Mouse (Mus musculus) kidney, adult 2 months (tissue): ENCODE measurements around the gene Fbxo3. TPM values are rescaled to one million over a fixed set of nuclear protein-coding genes. Genes with fewer than 3 reads are reported as not detected.
A peak's percentile ranks its signal among the peaks of the same experiment; 100 is the strongest.
"Not testable (repeated sequence)": the region's sequence is repeated elsewhere in the genome, so short reads cannot be mapped to it uniquely, and the experiment has no call there.

ENCODE experiments used
- DNase-seq: peaks from one replicate; pipeline ENCODE4 v3.0.0; 2021
- H3K27ac ChIP-seq: fragments of 200-500 bp; 2 replicates; pipeline ENCODE4 v1.5.1; 2012; ENCODE audit warnings: low read depth, low read length, control low read depth, inconsistent platforms; ENCODE audit not compliant: insufficient read depth
- H3K27me3 ChIP-seq: fragments of 200-500 bp; replicated peaks from 2 replicates; pipeline ENCODE4 v1.6.1; 2012; ENCODE audit warnings: mild to moderate bottlenecking, moderate library complexity, low read length, inconsistent platforms; ENCODE audit not compliant: control insufficient read depth, insufficient read depth
- H3K36me3 ChIP-seq: fragments of 200-500 bp; 2 replicates; pipeline ENCODE4 v1.6.1; 2012; ENCODE audit warnings: mild to moderate bottlenecking, moderate library complexity, low read length, inconsistent platforms; ENCODE audit not compliant: control insufficient read depth, insufficient read depth
- H3K4me1 ChIP-seq: fragments of 200-500 bp; 2 replicates; pipeline ENCODE4 v1.6.1; 2011; ENCODE audit warnings: low read length; ENCODE audit not compliant: control insufficient read depth, insufficient read depth
- H3K4me3 ChIP-seq: fragments of 200-500 bp; 2 replicates; pipeline ENCODE4 v1.5.1; 2011; ENCODE audit warnings: mild to moderate bottlenecking, low read depth, low read length, control low read depth; ENCODE audit not compliant: insufficient read depth
- CTCF ChIP-seq: fragments of 200-500 bp; conservative IDR thresholded peaks from 2 replicates; pipeline ENCODE4 v1.5.1; 2011; ENCODE audit warnings: low read depth, mild to moderate bottlenecking, control low read depth, low read length, moderate library complexity, mixed read lengths; ENCODE audit not compliant: insufficient read depth, insufficient read length
- POLR2A ChIP-seq: fragments of 200-500 bp; IDR thresholded peaks from one replicate; pipeline ENCODE4 v1.6.1; 2011; ENCODE audit warnings: low read depth, low read length, control low read depth
- WGBS: fragments of 180-500 bp; shearing (Covaris S2); methylation state at CpG from one replicate; pipeline ENCODE4 v1.1.7; 2018; 5-methylcytosine and 5-hydroxymethylcytosine counted together
- polyA plus RNA-seq: library from polyadenylated mRNA; depleted of rRNA; stranded (reverse); fragments of >200 nt; gene quantifications from 2 replicates; pipeline ENCODE4 v1.2.3, GENCODE M21; 2012

Fbxo3 gene
- polyA plus RNA-seq, 1 experiment, result 25.0 TPM

DNA sequence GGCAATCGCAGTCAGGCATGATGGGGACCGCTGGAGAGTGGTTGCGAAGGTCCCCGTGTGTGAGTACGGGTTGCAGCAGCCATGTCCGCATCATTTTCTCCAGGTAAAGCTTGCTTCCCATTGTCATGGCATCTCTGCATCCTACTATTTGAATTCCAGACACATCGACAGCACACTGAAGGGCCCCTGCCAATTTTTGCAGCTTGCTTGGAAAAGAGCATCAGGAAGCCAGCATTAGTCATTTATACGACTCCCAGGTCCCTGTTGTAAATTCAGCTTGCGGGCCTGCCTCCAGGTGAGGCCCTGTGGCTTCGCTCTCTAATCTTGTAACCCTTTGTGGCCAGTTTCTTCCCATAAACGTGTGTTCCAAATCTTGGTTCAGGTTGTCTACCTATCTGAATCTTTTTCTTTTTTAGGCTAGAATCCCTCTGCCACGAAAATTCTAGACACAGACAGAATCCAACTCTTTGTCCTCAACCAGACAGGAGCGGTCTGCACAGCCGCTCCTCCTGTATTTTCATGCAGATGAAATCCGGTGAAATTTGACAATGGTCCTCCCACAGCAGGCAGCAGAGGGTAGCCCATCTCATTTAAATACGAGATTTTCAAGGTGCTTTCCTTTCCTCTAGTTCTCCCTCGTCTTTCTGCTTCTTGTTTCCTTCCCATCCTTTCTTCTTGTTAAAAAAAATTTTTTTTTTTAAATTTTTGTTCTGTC is 34.7 kb upstream of the Fbxo3 start:
- no peak for TF ChIP-seq POLR2A
- TF ChIP-seq CTCF, result no peak
- 44% methylated on average over 17 of the region's 17 CpGs for WGBS
- H3K4me3 ChIP-seq, result no peak overlapping the region
- no peaks in the 10 kb centered on the region; the same call in 1 of the 2 replicates for H3K27me3 ChIP-seq
- no peaks in the 10 kb centered on the region for H3K4me1 ChIP-seq
- no peak for DNase-seq
- H3K36me3 ChIP-seq, result no peaks in the 10 kb centered on the region
- no peak overlapping the region for H3K27ac ChIP-seq

DNA sequence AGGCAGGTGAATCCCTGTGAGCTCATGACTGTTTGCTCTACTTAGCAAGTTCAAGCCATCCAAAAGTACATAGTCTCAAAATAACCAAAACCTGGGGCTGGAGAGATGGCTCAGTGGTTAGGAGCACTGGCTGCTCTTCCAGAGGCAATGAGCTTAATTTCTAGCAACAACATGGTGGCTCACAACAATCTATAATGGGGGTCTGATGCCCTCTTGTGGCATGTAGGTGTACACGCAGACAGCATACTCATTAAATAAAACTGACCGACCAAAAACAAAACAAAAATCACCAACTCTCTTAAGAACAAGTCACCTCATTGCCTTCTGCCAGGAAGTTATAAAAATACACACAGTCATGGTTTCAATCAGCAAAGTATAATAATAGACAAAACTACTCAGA is 26.4 kb upstream of the Fbxo3 start:
- Histone ChIP-seq H3K4me1 (no peaks in the 10 kb centered on the region), H3K27ac (no peak overlapping the region), H3K27me3 (no peaks in the 10 kb centered on the region), H3K4me3 (no peak overlapping the region), H3K36me3 (no peaks in the 10 kb centered on the region)
- TF ChIP-seq POLR2A, result no peak
- peak; percentile 41 for TF ChIP-seq CTCF
- peak; percentile 25 for DNase-seq
- 20% methylated on average over 2 of the region's 2 CpGs for WGBS

DNA sequence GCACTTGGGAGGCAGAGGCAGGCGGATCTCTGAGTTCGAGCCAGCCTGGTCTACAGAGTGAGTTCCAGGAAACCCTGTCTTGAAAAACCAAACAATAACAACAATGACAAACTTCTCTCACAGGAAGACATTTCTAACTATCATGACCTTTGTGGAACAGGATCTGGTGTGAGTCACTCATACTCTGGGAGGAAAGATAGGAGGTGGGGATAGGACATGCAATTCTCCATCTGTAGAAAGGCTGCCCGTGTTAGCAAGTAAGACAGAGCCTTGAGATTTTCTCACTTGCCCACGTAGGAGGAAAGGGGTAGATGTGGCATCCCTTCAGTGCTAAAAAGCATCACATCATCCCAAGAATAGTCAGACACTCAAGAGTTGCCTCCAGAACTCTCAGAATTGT is 25.7 kb upstream of the Fbxo3 start:
- H3K36me3 ChIP-seq, result no peaks in the 10 kb centered on the region
- DNase-seq, result no peak
- no peak overlapping the region for H3K4me3 ChIP-seq
- 71% methylated on average over 4 of the region's 4 CpGs for WGBS
- no peak for TF ChIP-seq POLR2A
- no peak overlapping the region for H3K27ac ChIP-seq
- H3K27me3 ChIP-seq, result no peaks in the 10 kb centered on the region
- no peaks in the 10 kb centered on the region for H3K4me1 ChIP-seq

DNA sequence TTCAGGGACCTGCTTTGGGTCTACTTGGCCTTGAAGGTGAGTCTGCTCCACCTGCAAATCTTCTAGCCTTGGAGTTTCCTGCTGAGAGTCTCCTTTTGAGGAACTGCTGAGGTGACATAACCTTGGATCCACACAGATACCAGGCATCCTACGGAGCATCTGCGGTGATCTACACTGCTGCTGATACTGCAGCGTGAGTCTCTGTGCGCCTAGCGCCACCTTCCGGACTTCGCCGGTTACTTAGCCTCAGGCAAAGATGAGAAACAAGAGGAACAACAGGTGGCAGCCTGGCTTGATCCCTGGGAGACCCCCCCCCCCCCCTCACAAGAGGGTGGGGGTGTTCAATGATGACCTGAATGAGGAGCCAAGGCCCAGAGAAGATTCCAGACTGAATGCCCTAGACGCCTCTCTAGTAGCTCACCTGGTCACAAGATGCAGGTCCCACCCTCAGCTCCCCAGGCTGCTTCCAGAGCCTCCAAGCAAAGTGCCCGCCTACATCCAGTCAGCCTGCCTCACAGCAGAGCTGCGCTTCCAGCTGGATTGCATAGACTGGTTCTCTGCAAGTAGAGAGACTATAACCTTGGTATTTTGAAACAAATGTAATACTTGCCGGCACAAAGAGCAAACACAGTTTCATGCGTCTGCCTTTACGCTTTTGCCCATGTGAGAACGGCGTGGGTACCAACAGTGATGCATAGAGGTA is 24.7 kb upstream of the Fbxo3 start:
- H3K4me3 ChIP-seq, result no peak overlapping the region
- WGBS, result 36% methylated on average over 16 of the region's 16 CpGs
- DNase-seq, result peak; percentile 48
- H3K36me3 ChIP-seq, result no peaks in the 10 kb centered on the region
- H3K27me3 ChIP-seq, result no peaks in the 10 kb centered on the region
- H3K4me1 ChIP-seq, result no peaks in the 10 kb centered on the region
- H3K27ac ChIP-seq, result no peak overlapping the region
- TF ChIP-seq POLR2A (no peak), CTCF (peak; percentile 75)

DNA sequence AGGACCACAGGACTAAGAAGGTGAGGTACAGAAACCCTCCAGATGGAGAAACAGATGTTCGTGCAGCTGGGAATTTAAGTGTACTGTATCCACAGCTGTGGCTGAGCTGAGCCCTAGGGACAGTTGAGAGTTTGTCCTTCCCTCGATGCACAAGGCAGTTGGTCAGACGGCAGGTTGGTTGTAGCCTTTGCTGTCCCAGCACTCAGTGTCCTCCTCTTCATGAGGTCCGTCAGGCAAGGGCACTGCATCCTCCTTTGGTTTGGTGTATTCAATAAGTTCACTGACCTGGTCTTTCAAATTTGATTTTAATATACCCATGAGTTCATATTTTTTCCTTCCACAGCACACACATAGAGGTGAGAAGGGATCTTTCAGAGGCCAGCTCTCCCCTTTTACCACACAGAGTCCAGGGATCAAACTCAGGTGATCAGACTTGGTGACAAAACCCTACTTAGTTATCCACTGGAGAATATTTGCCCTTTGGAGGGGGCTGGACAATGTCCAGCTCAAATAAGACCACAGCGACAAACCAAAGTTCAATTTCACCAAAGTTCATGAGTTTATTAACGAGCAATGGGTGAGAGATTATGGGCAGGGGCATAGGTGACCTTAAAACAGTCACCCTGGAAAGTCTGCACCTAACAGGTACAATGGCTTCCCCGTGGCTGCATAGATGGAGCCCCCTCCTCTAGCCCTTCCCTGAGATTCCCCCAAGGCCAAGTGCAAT is 19.6 kb upstream of the Fbxo3 start:
- H3K27ac ChIP-seq, result no peak overlapping the region
- no peak for TF ChIP-seq CTCF
- no peak for TF ChIP-seq POLR2A
- H3K27me3 ChIP-seq, result no peaks in the 10 kb centered on the region
- no peak overlapping the region for H3K4me3 ChIP-seq
- no peaks in the 10 kb centered on the region for H3K4me1 ChIP-seq
- WGBS, result 67% methylated on average over 7 of the region's 7 CpGs
- H3K36me3 ChIP-seq, result no peaks in the 10 kb centered on the region
- DNase-seq, result peak; percentile 59

DNA sequence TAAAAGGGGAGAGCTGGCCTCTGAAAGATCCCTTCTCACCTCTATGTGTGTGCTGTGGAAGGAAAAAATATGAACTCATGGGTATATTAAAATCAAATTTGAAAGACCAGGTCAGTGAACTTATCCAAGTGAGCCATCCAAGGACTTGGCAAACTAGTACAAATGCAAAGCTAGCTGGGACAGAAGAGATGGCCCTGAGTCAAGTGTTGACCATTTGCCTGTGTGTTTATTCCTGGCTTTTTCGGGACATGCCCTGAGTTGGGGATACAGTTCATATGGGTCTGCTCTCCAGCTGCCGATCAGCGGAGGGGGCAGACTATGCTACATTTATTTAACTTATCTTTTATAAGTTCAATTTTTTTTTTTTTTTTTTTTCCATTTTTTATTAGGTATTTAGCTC is 18.7 kb upstream of the Fbxo3 start:
- WGBS, result 85% methylated on average over 3 of the region's 3 CpGs
- H3K27me3 ChIP-seq, DNase-seq, H3K4me3 ChIP-seq, H3K27ac ChIP-seq, H3K4me1 ChIP-seq, H3K36me3 ChIP-seq: not testable (repeated sequence)

DNA sequence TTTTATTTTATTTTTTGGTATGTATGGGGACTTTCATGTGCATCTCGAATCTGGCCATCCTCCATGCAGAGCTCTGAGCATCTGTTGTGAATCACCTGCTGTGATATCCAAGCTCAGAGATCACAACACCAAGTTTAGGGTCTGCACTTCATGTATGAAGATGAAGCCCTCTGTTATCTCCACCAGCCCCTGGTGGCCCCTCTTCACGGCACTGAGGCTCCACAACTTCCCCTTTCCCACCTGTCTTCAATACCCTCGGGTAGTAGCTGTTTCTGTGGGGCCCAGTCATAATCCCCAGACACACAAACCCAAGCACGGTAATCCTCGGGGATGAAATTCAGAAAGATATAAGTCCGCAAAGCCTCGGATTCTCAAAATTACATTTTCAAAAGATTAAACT is 4.4 kb upstream of the Fbxo3 start:
- Histone ChIP-seq H3K4me1 (no peaks in the 10 kb centered on the region), H3K36me3 (no peaks in the 10 kb centered on the region), H3K4me3 (no peak overlapping the region), H3K27ac (no peak overlapping the region), H3K27me3 (no peaks in the 10 kb centered on the region)
- TF ChIP-seq POLR2A (no peak), CTCF (no peak)
- WGBS, result 88% methylated on average over 7 of the region's 7 CpGs
- no peak for DNase-seq
